Mouse (Mus musculus) megakaryocyte, adult 5-6 weeks (primary cell): Measurements from ENCODE around the gene Spred1. TPM values are rescaled to one million over a fixed set of nuclear protein-coding genes. Genes with fewer than 3 reads are reported as not detected.

Experiments
- ATAC-seq: 2 replicates; pipeline ENCODE4 v1.8.0; 2016; ENCODE audit warnings: mild to moderate bottlenecking, inconsistent platforms; ENCODE audit not compliant: poor library complexity, severe bottlenecking
- total RNA-seq, 2 experiments: library from RNA; stranded (forward) in 1 of 2; stranded (reverse) in 1 of 2; fragments of 153-499, 151-499 nt in 1 of 2; fragments of 221-1000, 200-1000 nt in 1 of 2; gene quantifications; 2 replicates each; pipeline versions ENCODE4 v1.2.3 to v1.2.4; 2015 to 2017

Gene Spred1
- total RNA-seq (2015), result 10.7 and 13.4 TPM in 2 replicates
- 12.5 and 13.9 TPM in 2 replicates for total RNA-seq (2017)

DNA sequence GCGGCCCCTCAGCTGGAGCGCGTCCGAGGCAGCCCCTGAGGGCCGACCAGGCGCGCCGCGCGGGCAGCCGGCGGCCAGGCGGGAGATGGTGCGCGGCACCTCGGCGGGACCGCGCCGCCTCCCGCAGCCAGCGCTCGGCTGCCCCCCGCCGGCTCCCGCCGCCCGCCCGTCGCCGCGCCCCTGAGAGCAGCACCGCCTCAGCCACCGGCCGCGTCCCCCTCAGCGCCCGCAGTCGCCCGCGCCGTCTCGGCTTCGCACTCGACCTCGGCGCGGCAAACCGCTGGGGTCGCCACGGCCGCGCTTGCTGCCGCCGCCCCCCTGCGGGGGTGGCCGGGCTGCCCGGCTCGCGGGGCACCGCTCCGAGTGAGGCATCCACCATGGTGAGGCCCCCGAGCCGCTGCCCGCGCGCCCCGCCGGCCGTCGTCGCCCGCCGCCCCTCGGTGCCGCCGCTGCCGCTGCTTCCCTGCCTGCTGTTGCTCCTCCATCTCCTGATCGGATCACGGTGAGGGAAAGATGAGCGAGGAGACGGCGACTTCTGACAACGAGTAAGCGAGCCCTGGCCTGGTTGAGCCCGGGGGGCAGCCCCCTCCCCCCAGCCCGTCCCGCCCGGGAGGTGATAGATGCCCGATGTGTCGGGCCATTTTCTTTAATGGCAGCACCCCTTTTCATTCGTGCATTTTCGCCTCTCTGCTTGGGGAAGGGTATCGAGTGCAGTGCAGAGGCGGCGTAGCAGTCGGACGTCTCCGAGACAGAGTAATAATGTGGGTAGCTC lies at the start of gene Spred1:
Gene Spred1, plus strand, starts transcription at position 163 of the 772 bp plus-strand sequence.
- ATAC-seq, result peak; percentile 1; the same call in 1 of the 2 replicates

DNA sequence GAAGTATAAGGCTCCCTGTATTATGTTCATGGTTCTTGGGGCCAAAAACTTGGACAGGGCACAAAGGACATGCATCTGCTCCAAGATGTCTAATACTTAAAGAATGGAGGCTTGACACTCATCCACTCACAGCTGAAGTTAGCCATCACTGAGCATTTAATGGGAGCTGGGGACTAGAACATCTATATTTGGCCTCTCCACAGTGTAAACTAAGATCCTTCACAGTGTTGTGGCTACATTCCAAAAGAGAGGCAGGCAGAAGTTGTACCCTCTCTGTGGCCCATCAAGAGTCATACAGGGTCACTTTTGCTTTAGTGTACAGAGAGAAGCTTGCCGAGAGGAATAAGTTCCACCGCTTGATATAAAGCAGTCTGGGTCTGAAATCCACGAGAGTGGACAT lies 49.6 kb upstream of the Spred1 start:
- no peak for ATAC-seq

GRCm38 (mm10) chr2:117078711-117079110 lies 42.5 kb upstream of the Spred1 start:
- ATAC-seq, result no peak

GRCm38 (mm10) chr2:117079621-117080020 lies 41.6 kb upstream of the Spred1 start:
- no peak for ATAC-seq

DNA sequence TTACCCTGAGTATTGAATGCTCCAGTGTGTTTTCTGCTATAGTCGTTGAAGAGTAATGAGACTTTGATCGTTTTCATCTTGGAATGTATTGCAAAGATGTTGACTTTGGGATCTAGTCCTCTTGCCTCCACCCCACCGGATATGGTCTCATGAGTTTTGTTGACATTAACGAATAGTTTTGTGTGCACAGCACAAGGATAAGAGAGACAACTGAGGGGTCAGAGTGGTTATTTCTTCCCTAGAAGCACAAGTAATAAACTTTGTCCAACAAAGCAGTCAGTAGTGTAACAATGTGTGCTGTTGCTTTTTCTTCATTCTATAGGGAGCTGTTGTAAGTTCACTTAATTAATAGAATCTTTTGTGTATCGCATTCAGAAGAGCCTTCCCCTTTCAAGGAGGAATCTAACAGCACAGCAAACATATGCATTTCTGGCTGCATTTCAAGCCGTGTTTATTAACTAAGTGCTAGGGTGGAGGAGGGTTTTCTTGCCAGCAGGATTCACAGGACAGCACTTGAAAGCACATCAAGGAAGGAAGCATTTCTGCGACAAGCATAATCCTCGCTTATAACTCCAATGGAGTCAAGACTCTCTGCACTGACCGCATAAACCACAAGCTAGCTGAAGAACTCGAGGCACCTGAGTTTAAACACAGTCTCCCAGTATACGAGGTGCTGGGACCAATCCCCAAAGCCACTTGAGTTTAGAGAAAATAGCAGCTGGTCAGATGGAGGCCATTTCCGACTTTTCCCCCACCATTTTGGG lies 35.0 kb upstream of the Spred1 start:
- ATAC-seq, result no peak

- no peak for ATAC-seq
Measured at GRCm38 (mm10) chr2:117086766-117087457, 34.3 kb upstream of the Spred1 start.

DNA sequence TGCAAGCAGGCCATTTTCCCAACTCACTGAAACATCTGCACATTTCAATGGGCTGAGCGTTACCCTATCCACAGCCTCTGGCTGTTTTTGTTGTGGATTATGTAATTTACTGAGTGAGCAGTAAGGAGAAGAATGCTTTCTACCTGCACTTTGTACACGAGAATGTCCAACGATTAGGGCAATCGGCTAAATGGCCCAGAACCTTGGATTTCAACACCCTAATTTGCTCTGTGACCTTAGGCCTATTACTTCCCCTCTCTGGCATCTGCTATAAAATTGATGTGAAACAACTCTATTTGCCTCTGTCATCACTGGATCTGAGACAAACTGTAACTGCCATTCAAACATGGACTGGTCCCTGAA lies 33.7 kb upstream of the Spred1 start:
- ATAC-seq, result peak; percentile 75

GRCm38 (mm10) chr2:117089482-117089881 lies 31.7 kb upstream of the Spred1 start:
- ATAC-seq, result peak; percentile 43; the same call in 1 of the 2 replicates

DNA sequence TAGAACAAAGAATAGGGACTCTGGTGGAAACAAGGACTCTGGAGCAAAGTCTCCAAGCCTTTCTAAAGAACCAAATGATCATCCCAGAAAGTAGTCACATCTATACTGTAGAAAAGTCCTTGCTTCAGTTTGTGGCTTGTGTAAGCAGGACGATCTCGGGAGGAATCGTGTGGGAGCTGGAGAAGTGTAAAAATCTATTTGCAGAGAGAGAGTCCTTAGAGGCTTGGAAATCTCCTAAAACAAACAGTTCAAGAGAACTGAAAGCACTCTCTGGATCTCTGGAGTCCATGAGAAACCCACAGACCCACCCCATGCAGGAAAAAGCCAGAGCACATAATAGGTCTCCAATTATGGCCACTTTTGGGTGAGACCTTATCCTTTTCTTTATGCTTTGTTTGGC lies 31.1 kb upstream of the Spred1 start:
- no peak for ATAC-seq

DNA sequence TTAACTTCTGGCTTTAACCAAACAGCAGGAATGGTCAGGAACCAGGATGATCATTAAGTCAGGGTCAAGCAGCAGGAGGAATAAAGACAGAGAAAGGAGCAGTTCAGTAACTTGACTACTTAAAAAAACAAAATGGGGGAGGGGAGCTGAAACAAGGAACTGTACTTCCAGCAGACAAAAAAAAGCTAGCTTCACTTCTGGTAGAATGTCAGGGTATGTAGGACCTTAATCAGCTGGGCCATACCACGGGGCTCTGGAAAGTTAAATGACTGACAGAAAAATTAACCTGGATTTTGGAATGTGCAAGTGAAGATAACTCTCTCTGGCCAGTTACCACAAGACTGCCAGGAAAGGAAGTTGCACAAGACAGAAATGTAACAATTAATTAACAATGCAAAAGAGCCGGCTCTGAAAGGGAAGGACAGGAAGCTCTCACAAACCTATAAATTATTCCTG lies 28.2 kb upstream of the Spred1 start:
- peak; percentile 58 for ATAC-seq

DNA sequence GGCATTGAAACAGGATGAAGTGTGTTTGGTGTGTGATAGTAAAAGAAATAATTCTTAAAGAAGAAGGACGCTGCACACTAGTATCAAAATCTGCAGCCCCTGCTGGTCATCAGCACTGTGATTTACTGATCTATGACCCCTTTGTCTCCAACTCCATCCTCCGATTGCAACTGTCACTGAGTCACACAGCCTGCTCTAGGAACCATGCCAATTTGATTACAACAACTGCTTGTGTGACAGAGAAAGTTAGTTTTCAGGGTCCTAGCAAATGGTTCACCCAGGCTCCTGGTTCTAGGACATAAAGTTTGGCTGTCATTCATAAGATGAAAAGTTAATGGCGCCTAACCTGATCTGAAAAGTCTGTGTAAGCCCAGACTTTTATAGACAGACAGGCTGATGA lies 25.7 kb upstream of the Spred1 start:
- no peak for ATAC-seq

DNA sequence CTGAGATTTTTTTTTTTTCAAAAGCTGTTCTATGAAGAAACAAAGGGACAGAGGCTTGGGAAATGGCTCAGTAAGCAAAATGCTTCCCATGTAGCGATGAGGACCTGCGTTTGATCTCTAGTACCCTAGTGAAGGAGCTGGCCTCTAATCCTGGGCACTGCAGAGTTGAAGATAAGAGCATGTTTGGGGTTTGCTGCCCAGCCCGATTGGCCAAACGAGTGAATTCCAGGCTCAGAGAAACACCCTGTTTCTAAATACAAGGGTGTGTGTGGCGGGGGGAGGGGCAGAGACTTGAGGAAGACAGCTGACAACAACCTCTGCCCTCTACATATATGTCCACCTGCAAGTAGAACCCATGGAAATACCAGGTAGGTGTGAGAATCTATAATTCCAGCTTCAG lies 23.9 kb upstream of the Spred1 start:
- no peak for ATAC-seq

GRCm38 (mm10) chr2:117099316-117099715 lies 21.9 kb upstream of the Spred1 start:
- no peak for ATAC-seq

GRCm38 (mm10) chr2:117103461-117103860 lies 17.7 kb upstream of the Spred1 start:
- ATAC-seq, result no peak

- ATAC-seq, result peak; percentile 70
Measured at GRCm38 (mm10) chr2:117105407-117105806, 15.8 kb upstream of the Spred1 start.

GRCm38 (mm10) chr2:117108059-117108458 lies 13.1 kb upstream of the Spred1 start:
- peak; percentile 78 for ATAC-seq

- no peak for ATAC-seq
Measured at GRCm38 (mm10) chr2:117109296-117109695, 11.9 kb upstream of the Spred1 start.

- ATAC-seq, result no peak
Measured at GRCm38 (mm10) chr2:117110355-117110866, 10.8 kb upstream of the Spred1 start.

- no peak for ATAC-seq
Measured at GRCm38 (mm10) chr2:117113262-117113661, 7.9 kb upstream of the Spred1 start.

GRCm38 (mm10) chr2:117113762-117114161 lies 7.4 kb upstream of the Spred1 start:
- peak; percentile 39; the same call in 1 of the 2 replicates for ATAC-seq

DNA sequence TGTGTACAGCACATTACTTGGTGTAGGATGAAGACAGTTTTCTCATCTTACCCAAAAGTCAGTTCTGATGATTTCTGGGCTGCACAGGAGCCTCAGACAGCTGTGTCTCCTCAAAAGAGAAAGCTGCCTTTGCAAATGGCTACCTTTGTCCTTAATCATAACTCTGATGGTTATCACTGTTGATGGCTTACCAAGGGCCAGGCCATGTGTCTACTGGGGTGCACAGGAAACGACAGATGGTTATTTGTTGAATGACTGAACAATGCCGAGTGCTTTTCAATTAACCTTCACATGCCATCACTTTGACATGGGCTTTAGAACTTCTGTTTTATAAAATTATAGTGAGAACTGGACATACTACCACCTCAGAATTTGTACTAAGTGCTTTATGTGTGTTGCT lies 2.7 kb upstream of the Spred1 start:
- ATAC-seq, result no peak
